Mouse (Mus musculus) myocyte (in vitro differentiated cells): ENCODE results near the gene Prdm2. TPM values are rescaled to one million over a fixed set of nuclear protein-coding genes. Genes with fewer than 3 reads are reported as not detected.

Source experiments
- H3K27me3 ChIP-seq: one replicate; pipeline ENCODE4 v1.6.1; 2011; ENCODE audit not compliant: control insufficient read depth, insufficient read depth, insufficient read length
- H3K36me3 ChIP-seq: one replicate; pipeline ENCODE4 v1.6.1; 2011; ENCODE audit not compliant: control insufficient read depth, insufficient read depth
- H3K4me2 ChIP-seq: one replicate; pipeline ENCODE4 v1.6.1; 2011; ENCODE audit warnings: low read depth, control low read depth
- H3K4me3 ChIP-seq: one replicate; pipeline ENCODE4 v1.5.1; 2011; ENCODE audit warnings: mild to moderate bottlenecking, control low read depth, moderate library complexity
- H3K79me2 ChIP-seq: one replicate; pipeline ENCODE4 v1.6.1; 2011; ENCODE audit not compliant: control insufficient read depth, insufficient read depth
- H3ac ChIP-seq: one replicate; pipeline ENCODE4 v1.6.1; 2011; ENCODE audit not compliant: control insufficient read depth, insufficient read length
- CEBPB ChIP-seq: IDR thresholded peaks from 2 replicates; pipeline ENCODE4 v1.6.1; 2011; ENCODE audit warnings: mild to moderate bottlenecking, moderate library complexity; ENCODE audit not compliant: poor library complexity, insufficient read depth, severe bottlenecking
- E2F4 ChIP-seq: IDR thresholded peaks from one replicate; pipeline ENCODE4 v1.6.1; 2011; ENCODE audit warnings: mild to moderate bottlenecking, control low read depth, moderate library complexity; ENCODE audit not compliant: insufficient read depth
- MAX ChIP-seq: IDR thresholded peaks from one replicate; pipeline ENCODE4 v1.6.1; 2011; ENCODE audit warnings: low read depth, mild to moderate bottlenecking, control low read depth
- MYOD1 ChIP-seq, 3 experiments: IDR thresholded peaks; one replicate each; pipeline ENCODE4 v1.6.1; 2011; ENCODE audit warnings: control low read depth in 2 of 3, low read depth in 2 of 3, mild to moderate bottlenecking in 2 of 3, moderate library complexity in 1 of 3; ENCODE audit not compliant: insufficient read length in 2 of 3, control insufficient read depth in 1 of 3
- MYOG ChIP-seq, 3 experiments: IDR thresholded peaks; one replicate each; pipeline ENCODE4 v1.6.1; 2011; ENCODE audit warnings: control low read depth in 2 of 3, low read depth in 2 of 3, mild to moderate bottlenecking in 2 of 3; ENCODE audit not compliant: insufficient read length in 2 of 3, control insufficient read depth in 1 of 3, insufficient read depth in 1 of 3
- POLR2A ChIP-seq: IDR thresholded peaks from one replicate; pipeline ENCODE4 v1.6.1; 2011; ENCODE audit warnings: low read depth, mild to moderate bottlenecking, control low read depth, moderate library complexity; ENCODE audit not compliant: insufficient read length
- POLR2AphosphoS2 ChIP-seq: IDR thresholded peaks from one replicate; pipeline ENCODE4 v1.6.1; 2011; ENCODE audit warnings: low read depth, control low read depth; ENCODE audit not compliant: insufficient read length
- REST ChIP-seq: IDR thresholded peaks from one replicate; pipeline ENCODE4 v1.6.1; 2011; ENCODE audit warnings: mild to moderate bottlenecking, control low read depth, moderate library complexity; ENCODE audit not compliant: insufficient read depth, insufficient read length
- SRF ChIP-seq: IDR thresholded peaks from one replicate; pipeline ENCODE4 v1.6.1; 2011; ENCODE audit warnings: low read depth; ENCODE audit not compliant: control insufficient read depth, insufficient read length
- TCF12 ChIP-seq: IDR thresholded peaks from one replicate; pipeline ENCODE4 v1.6.1; 2011; ENCODE audit warnings: mild to moderate bottlenecking, control low read depth; ENCODE audit not compliant: poor library complexity, insufficient read depth, severe bottlenecking
- TCF3 ChIP-seq: IDR thresholded peaks from one replicate; pipeline ENCODE4 v1.6.1; 2011; ENCODE audit warnings: low read depth, control low read depth; ENCODE audit not compliant: insufficient read length
- USF1 ChIP-seq: IDR thresholded peaks from one replicate; pipeline ENCODE4 v1.6.1; 2011; ENCODE audit warnings: low read depth, mild to moderate bottlenecking, control low read depth, moderate library complexity
- polyA plus RNA-seq: library from polyadenylated mRNA; unstranded; fragments of >200 nt; fragmentation: generic; extraction: Trizol; gene quantifications from one replicate; pipeline ENCODE4 v1.2.1, GENCODE M21; 2012; ENCODE audit warnings: missing spikeins

Prdm2 gene
- polyA plus RNA-seq, 1 experiment: 14.5 TPM

GRCm38 (mm10) chr4:143211584-143212340 lies 1.0 kb downstream of the Prdm2 start:
- Histone ChIP-seq H3K4me3 (peak overlapping the region; percentile 50), H3K79me2 (peaks cover 24% of the 10 kb centered on the region), H3K27me3 (no peaks in the 10 kb centered on the region), H3K4me2 (peak overlapping the region; percentile 90), H3ac (peak overlapping the region; percentile 66), H3K36me3 (no peaks in the 10 kb centered on the region)
- TF ChIP-seq USF1 (no peak), POLR2AphosphoS2 (no peak)

DNA sequence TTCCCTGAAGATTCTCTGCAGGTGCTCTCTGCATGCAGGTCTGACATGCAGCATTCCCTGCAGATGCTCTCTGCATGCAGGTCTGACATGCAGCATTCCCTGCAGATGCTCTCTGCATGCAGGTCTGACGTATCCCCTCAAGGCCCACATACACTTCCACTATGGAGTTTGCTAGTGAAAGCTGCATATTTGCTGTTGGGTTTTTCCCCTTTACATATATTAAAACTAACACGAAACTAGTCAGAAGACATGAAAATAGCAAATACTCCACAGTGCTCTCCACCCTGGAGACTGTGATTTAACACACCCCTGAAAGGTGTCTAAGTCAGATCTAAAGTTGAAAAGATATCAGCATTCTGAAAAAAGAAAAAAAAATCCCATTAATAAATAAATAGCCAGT lies 2.8 kb downstream of the Prdm2 start:
- no peaks in the 10 kb centered on the region for H3K36me3 ChIP-seq
- no peaks in the 10 kb centered on the region for H3K27me3 ChIP-seq
- no peak overlapping the region for H3K4me3 ChIP-seq
- peaks cover 39% of the 10 kb centered on the region for H3K79me2 ChIP-seq
- TF ChIP-seq SRF (no peak), POLR2AphosphoS2 (no peak), E2F4 (no peak), CEBPB (no peak), REST (no peak), USF1 (no peak), MAX (no peak), TCF12 (no peak), MYOD1 (IDR thresholded peaks at IDR 0.05; ENCODE audit: control insufficient read depth in 1 of 3, insufficient read length in 2 of 3, low read depth in 2 of 3) (no peak), POLR2A (no peak), MYOG (IDR thresholded peaks at IDR 0.05; ENCODE audit: control insufficient read depth in 1 of 3, insufficient read depth in 1 of 3, insufficient read length in 2 of 3, low read depth in 2 of 3) (no peak), TCF3 (no peak)
- no peak overlapping the region for H3ac ChIP-seq
- H3K4me2 ChIP-seq: no peak overlapping the region

GRCm38 (mm10) chr4:143202653-143203052 lies 10.1 kb downstream of the Prdm2 start:
- Histone ChIP-seq H3K36me3 (no peaks in the 10 kb centered on the region), H3K4me3 (no peak overlapping the region), H3K79me2 (peaks cover 61% of the 10 kb centered on the region), H3K27me3 (no peaks in the 10 kb centered on the region), H3K4me2 (no peak overlapping the region), H3ac (no peak overlapping the region)
- TF ChIP-seq MAX (no peak), TCF3 (no peak), TCF12 (no peak), USF1 (no peak), POLR2A (no peak), REST (no peak), SRF (no peak), CEBPB (no peak), E2F4 (no peak), MYOG (IDR thresholded peaks at IDR 0.05; ENCODE audit: control insufficient read depth in 1 of 3, insufficient read depth in 1 of 3, insufficient read length in 2 of 3, low read depth in 2 of 3) (no peak), POLR2AphosphoS2 (no peak), MYOD1 (IDR thresholded peaks at IDR 0.05; ENCODE audit: control insufficient read depth in 1 of 3, insufficient read length in 2 of 3, low read depth in 2 of 3) (no peak)

- H3K4me2 ChIP-seq: no peak overlapping the region
- TF ChIP-seq TCF3: no peak
- no peak for TF ChIP-seq E2F4
- TF ChIP-seq REST: no peak
- TF ChIP-seq SRF: no peak
- no peak for TF ChIP-seq POLR2A
- no peak for TF ChIP-seq MYOG (IDR thresholded peaks at IDR 0.05; ENCODE audit: control insufficient read depth in 1 of 3, insufficient read depth in 1 of 3, insufficient read length in 2 of 3, low read depth in 2 of 3)
- no peak for TF ChIP-seq CEBPB
- no peak for TF ChIP-seq MAX
- no peak for TF ChIP-seq TCF12
- no peak for TF ChIP-seq USF1
- no peak for TF ChIP-seq POLR2AphosphoS2
- no peak for TF ChIP-seq MYOD1 (IDR thresholded peaks at IDR 0.05; ENCODE audit: control insufficient read depth in 1 of 3, insufficient read length in 2 of 3, low read depth in 2 of 3)
- no peak overlapping the region for H3ac ChIP-seq
- H3K4me3 ChIP-seq: no peak overlapping the region
- no peaks in the 10 kb centered on the region for H3K27me3 ChIP-seq
- H3K36me3 ChIP-seq: no peaks in the 10 kb centered on the region
- H3K79me2 ChIP-seq: peaks cover 36% of the 10 kb centered on the region
Measured at GRCm38 (mm10) chr4:143198371-143198770, 14.4 kb downstream of the Prdm2 start.

GRCm38 (mm10) chr4:143197845-143198356 lies 14.9 kb downstream of the Prdm2 start:
- no peaks in the 10 kb centered on the region for H3K36me3 ChIP-seq
- H3ac ChIP-seq: no peak overlapping the region

More at GRCm38 (mm10) chr4:143197845-143198356, 14.9 kb downstream of the Prdm2 start:
- H3K4me3 ChIP-seq: no peak overlapping the region
- H3K4me2 ChIP-seq: no peak overlapping the region
- TF ChIP-seq CEBPB: no peak
- TF ChIP-seq TCF3: no peak
- TF ChIP-seq MAX: no peak
- TF ChIP-seq USF1: peak; percentile 43
- TF ChIP-seq SRF: no peak
- H3K79me2 ChIP-seq: peaks cover 31% of the 10 kb centered on the region
- no peaks in the 10 kb centered on the region for H3K27me3 ChIP-seq
